Mouse (Mus musculus) brain, embryonic 14.5 days (tissue): ENCODE measurements at regions not wholly inside any gene's neighbourhood (a gene's known extent, or its start where the extent isn't known, plus 50 kb on each side); places are given as distances from the start of the nearest gene placed in this dataset.

Experiments
- DNase-seq: peaks from one replicate; pipeline ENCODE4 v3.0.0-alpha.2; 2011; ENCODE audit warnings: low read depth
- CTCF ChIP-seq: fragments of 200-500 bp; IDR thresholded peaks from 2 replicates; pipeline ENCODE4 v1.5.1; 2012; ENCODE audit warnings: inconsistent platforms, mild to moderate bottlenecking, moderate library complexity, borderline replicate concordance; ENCODE audit not compliant: insufficient read depth, insufficient read length; ENCODE audit errors: extremely low read depth
- POLR2A ChIP-seq: fragments of 200-500 bp; IDR thresholded peaks from 2 replicates; pipeline ENCODE4 v1.6.1; 2012; ENCODE audit warnings: mild to moderate bottlenecking, inconsistent platforms, borderline replicate concordance; ENCODE audit not compliant: poor library complexity, insufficient read depth, insufficient read length, severe bottlenecking; ENCODE audit errors: extremely low read depth

- no peak for TF ChIP-seq CTCF
- no peak for TF ChIP-seq POLR2A
- no peak for DNase-seq
Measured at GRCm38 (mm10) chr14:71805624-71806023, 686.0 kb downstream of the Gm9195 start.

- peak; percentile 73 for DNase-seq
- TF ChIP-seq POLR2A (no peak), CTCF (no peak)
Measured at GRCm38 (mm10) chr14:71799861-71800260, 691.8 kb downstream of the Gm9195 start.

DNA sequence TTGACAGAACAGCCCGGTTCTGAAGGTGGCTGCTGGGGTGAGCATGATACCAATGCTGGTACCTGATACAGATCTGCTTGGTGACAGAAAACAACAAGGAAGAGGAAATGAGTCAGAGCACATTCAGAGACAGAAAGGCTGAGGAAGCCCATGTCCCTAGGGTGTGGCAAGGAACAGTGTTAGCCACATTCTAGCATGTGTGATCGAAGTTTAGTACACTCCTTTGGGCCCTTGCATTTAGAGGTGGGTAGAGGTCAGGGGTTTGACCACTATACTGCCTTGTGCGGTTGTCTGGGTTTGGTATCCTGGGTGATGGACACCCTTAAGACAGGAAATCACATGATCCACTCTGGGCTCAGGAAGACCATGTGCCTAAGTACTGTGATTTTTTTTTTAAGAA lies 695.9 kb downstream of the Gm9195 start:
- TF ChIP-seq CTCF: no peak
- no peak for TF ChIP-seq POLR2A

DNA sequence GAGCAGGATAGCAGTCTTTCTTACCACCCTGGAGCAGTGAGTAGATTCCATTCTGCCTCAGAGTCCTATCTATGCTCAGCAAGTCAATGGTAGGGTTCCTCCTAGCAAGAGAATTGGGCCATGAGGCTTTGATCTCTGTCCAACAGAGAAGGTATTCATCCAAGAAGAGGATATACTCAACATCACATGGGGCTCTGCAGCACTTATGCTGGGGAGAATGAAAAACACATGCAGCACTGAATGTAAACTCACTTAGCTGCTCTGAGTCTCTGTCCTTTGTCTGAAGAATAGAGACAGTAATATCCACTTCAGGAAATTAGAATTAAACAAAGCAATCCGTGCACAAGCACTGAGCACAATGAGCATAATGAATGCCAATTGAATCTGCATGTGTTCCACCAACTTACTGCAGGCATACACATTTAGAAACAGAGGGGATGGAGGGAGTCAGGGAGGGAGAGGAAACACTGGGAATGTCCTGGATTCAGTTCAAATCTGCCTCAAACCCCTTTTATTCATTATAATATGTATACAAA lies 714.6 kb downstream of the Gm9195 start:
- DNase-seq: peak; percentile 25
- TF ChIP-seq CTCF (no peak), POLR2A (no peak)

More for the DNA sequence above, 695.9 kb downstream of the Gm9195 start:
- no peak for DNase-seq

DNA sequence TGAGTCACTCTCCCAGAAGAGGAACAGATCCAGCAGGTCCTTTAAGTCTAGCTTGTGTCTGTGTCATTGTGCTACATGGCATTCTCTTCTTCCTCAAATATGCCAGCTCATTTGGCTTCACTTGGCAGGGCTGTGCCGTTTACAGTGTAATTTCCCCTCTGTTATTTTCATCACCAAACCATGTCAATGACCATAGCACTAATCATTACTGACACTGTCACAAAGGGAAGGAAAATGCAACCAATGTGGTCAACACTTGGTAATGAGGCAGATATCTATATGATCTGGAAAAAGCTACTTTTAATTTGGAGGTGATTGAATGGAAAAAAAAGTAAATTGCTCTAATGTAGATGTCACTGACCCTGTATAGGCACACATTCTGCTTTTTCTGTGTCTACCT lies 724.8 kb downstream of the Gm9195 start:
- no peak for DNase-seq
- TF ChIP-seq POLR2A (no peak), CTCF (no peak)

DNA sequence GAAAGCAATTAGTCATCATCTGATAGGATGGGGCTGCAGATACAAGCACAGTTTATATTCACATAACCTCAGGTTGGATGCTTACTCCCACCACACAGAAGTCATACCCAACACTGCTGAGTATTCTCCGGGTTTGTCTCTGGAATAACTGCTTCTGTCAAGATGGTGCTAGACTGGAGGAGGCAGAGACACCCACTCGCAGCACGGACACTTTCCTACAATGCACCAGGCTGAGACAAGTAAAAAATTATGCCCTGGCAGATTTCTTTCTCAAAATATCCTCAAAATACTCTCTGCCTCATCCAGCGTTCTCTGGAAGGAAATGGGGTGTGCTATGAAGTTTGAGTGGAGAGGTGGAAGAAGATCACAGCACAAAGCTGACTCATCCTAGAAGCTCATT lies 763.1 kb downstream of the Gm9195 start:
- no peak for DNase-seq

GRCm38 (mm10) chr14:71723526-71723925 lies 768.1 kb downstream of the Gm9195 start:
- DNase-seq: no peak
- no peak for TF ChIP-seq POLR2A
- TF ChIP-seq CTCF: no peak

More for the DNA sequence above, 763.1 kb downstream of the Gm9195 start:
- no peak for TF ChIP-seq CTCF
- no peak for TF ChIP-seq POLR2A

- TF ChIP-seq CTCF: no peak
- TF ChIP-seq POLR2A: no peak
- peak; percentile 75 for DNase-seq
Measured at GRCm38 (mm10) chr14:71709528-71710289, 781.9 kb downstream of the Gm9195 start.

DNA sequence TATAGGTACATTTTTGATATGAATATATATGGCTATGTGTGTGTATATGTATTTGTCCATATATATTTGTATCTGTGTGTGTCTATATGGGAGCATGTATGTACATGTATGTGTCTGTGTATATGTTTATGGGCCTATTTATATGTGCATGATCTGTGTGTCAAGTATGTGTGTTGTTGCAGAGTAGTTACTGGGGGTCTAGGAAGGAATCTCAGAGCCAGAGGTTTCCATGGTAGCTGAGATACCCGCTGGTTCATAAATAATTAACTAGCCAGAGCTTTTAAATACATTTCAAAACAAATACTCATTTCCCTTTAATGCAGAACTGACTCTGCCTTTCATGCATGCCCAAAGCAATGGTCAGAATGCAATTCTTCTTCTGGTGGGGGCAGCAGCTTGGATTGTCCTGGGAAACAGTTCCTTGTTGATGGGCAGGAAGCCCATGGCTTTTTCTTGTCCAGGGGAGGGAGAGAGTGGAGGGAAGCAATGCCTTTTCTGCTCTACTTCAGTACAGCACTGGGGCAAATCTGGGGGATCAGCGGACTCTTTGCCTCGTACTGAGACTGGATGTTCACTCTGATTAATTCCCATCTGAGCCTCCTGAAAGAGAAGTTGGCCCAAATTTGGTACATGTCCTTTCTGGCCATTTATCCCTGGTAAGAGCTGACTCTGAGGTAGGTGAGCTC lies 798.7 kb downstream of the Gm9195 start:
- peak; percentile 60 for DNase-seq
- TF ChIP-seq CTCF: no peak
- no peak for TF ChIP-seq POLR2A

DNA sequence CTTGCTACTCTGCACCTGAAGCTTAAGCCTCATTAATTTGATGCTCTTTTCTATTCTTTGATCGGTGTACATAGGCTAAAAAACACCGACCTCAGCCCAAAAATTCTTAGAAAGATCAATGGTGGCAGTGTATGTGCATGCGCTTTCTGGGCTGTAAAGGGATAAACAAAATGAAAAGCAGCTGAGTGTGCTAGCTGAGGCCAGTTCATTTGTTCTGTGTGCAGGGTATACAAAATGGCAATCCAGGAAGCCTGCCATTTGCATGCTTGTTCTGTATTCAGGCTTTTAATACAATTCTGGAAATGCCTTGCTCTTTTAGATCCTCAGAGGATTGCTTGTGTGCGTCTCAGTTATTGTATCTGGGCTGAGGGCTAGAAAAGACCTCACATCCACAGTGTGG lies 817.1 kb downstream of the Gm9195 start:
- DNase-seq: peak; percentile 43
- TF ChIP-seq POLR2A: no peak
- TF ChIP-seq CTCF: no peak

DNA sequence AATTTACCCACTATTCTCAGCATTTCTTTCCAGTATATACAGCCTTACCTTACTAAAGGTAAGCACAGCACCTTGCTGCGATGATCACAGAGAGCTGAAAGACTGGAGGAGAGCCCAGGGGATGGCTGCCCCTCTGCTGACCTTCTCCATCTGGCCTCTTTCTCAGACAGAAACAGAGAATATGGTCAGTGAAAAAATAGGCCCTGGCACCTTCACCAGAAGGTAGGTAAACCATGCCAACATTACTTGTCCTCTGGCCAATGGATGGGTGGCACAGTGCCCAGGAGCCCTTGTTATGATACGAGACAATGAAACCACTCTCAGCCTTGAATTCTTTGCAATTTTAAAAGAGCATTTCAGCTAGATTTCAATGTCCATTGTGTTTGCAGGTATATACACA lies 817.8 kb downstream of the Gm9195 start:
- DNase-seq: peak; percentile 68
- no peak for TF ChIP-seq CTCF
- TF ChIP-seq POLR2A: no peak

GRCm38 (mm10) chr14:71672481-71672880 lies 819.2 kb downstream of the Gm9195 start:
- DNase-seq: peak; percentile 2
- TF ChIP-seq CTCF (no peak), POLR2A (no peak)

DNA sequence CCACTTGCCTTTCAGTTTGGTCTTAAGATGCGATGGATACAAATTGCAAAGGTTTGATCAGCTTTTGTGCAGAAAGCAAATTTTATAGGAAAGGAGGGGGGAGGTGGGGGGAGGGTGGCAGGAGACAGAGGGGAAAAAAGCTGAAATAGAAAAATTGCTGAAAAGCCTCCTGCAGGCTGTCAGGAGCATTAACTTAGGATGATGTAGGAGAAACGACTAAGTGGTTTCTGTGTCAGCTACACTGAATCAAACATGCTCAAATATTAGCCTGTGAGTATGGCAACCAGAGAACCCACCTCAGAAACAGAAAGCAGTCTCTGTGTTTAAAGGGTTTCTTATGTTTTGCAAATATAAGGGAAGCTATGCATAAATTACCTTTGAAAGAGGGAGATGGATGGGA lies 819.6 kb downstream of the Gm9195 start:
- TF ChIP-seq POLR2A (no peak), CTCF (0 out of 2 replicates have a peak, but pooled peaks have one; percentile 2)
- peak; percentile 23 for DNase-seq
